Mouse (Mus musculus) gastrocnemius, postnatal 36 days (tissue): ENCODE data around the gene Pygb. TPM values are rescaled to one million over a fixed set of nuclear protein-coding genes. Genes with fewer than 3 reads are reported as not detected.
A peak's percentile ranks its signal among the peaks of the same experiment; 100 is the strongest.

ENCODE experiments used
- DNase-seq, 2 experiments: peaks; one replicate each; pipeline ENCODE4 v3.0.0; 2022
- intact Hi-C: fragments of 180-260 bp; cut with DNase I; formaldehyde crosslinking; loops from one replicate; pipeline ENCODE4 v1.15.1; 2025
- total RNA-seq, 2 experiments: library from RNA; stranded (reverse); gene quantifications; 2 replicates each; pipeline ENCODE4 v1.2.3; 2021

Gene Pygb
- total RNA-seq, 2 experiments from 2014 or later: 4.2 to 4.6 TPM

DNA sequence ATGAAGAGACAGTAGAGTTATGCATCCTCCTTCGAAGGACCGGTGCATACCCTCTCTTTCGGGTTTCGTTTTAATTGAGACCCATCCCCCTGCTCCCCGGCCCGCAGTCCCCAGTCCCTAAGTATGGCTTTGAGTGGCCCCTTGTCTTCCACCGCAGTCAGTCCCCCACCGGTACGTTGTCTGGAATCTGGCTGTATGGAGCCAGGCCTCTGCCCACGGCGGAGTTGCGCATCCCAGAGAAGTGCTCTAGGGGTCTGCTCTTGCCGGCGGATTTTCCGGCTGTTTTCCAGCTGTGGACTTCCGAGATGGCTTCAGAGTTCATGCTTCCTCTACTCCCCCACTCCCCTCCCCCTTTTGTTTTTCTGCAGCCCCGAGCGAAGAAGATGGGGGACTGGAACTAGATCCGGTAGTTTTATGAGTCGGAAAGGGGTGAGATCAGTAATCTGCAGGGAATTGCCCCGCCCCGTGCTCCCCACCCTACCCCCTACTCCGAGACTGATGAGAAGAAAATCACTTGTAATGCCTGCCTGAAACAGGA lies 768 bp downstream of the Pygb start:
- peak in 1 of 2 experiments; percentile 24 for DNase-seq
- intact Hi-C loops: no loop called here

DNA sequence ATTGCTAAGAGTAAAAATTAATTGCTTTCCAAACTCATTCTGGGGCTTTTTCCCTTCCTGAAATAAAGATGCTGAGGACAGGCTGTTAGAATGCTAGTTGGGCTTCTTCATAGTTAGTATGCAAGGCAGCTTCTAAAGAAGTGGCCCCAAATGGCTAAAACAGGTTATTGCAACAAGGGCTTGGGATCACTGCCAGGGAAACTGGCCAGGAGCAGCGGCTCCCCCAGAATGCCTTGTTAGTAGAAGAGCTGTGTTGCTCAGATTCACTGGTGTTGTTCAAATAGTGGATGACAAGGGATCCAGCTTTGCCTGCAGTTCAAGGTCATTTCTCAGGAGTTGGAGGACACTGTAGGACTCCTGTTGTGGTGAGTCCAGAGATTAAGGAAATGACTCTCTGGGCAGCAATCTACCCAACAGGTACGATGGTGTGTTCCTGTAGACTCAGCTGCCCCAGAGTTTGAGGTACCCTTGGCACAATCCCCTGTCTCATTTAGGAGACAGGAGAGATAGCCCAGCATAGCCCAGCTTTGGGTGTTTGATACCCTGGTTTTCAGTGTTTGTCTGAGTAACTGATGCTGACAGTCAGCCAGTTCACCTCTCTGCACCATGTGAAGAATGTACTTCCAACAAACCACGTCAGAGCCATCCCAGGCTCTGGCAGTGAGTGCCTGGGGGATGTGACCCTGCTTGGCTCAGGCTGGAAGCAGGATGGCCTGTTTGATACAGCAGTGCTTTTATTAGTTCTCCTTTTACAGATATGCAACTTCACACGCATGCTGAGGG lies 2.4 kb downstream of the Pygb start:
- intact Hi-C loops: no loop called here
- peak; percentile 72 to 80 for DNase-seq

DNA sequence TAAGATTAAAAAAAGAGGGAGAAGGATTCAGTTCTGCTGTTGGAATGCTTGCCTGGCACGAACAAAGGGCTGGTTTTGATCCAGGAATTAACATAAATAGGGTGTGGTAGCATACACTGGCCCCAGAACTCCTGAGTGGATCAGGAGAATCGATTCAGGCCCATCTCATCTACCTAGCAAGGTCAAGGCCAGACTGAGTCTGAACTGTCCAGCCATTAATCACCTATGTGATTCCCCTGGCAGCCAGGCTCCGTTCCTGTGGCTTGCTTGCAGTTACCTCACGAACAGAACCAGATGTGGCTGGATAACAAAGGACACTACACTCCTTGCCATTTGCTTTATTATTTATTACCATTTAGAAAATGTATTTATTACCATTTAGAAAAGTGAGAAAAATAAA lies 6.8 kb downstream of the Pygb start:
- no peak for DNase-seq
- intact Hi-C loops: no loop called here

DNA sequence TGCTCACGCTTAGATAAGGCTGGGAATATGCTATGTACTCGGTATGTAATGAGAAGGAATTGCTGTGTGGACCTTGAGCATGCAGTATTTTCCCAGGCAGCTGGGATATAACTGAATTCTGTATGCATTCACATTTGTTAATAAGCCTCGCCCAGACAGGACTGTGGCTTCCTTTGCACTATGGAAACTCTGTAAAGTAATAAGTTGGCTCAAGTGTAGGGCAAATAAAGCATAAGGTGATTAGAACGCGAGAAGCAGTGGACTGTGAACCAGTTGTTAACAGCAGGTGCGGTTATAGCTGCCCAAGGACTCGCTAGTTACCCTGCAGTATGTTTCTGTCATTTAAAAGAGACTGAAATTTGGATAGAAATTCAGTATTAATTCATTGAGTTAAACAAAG lies 11.5 kb downstream of the Pygb start:
- no peak for DNase-seq
- intact Hi-C loops: no loop called here

DNA sequence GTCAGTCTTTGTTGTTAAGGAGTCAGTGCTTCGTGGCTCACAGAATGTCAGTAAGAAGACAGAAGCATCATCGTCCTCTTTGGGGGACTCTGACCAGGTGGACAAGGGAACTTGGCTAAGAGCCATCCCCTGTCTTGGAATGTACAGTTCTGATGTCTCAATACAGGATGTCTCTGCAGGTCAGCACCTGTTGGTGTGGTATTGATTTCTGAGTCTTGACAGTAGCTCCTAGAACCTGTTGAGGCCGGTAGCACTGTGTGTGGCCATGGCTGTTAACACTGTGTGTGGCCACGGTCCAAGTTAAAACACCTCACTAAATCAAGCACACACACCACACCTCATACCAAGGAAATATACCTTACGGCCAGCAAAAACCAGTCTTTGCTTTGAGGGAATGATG lies 14.1 kb downstream of the Pygb start:
- no peak for DNase-seq
- intact Hi-C loops: loop anchor here (5.0 kb wide), 1 partner anchor 202 kb away; no protein-coding TSS in a partner anchor

DNA sequence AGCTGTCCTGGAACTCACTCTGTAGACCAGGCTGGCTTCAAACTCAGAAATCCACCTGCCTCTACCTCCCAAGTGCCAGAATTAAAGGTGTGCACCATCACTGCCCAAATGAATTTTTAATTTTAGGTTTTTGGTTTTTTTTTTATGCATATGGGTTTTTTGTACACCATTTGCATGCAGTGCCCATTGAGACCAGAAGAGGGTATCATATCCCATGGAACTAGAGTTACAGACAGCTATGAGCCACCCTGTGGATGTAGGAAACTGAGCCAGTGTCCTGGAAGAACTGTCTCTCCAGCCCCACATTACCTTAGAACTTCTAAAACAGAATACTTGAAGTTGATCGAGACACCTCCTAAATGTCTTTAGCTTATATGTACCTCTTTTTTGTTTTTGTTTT lies 16.5 kb downstream of the Pygb start:
- intact Hi-C loops: loop anchor here (5.0 kb wide), 1 partner anchor 199 kb away; no protein-coding TSS in a partner anchor
- DNase-seq: no peak

DNA sequence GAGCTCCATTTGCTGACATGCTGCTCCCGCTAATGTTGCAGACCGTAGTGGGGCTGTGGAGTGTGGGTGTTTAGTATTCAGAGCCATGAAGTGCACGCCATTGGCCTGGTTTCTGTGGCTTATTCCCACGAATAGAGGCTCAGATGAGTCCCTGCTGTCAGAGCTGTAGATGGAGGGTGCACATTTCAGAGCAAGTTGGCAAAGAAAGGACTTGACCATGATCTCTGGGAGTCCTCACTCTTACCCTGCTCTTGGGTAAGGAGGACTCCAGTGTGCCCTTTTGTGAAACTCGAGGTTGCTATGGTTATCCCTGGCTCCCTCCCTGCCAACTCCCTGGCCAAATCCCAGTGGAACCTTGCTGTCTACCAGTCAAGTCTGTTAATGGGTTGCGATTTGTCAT lies 21.8 kb downstream of the Pygb start:
- no peak for DNase-seq
- intact Hi-C loops: no loop called here

DNA sequence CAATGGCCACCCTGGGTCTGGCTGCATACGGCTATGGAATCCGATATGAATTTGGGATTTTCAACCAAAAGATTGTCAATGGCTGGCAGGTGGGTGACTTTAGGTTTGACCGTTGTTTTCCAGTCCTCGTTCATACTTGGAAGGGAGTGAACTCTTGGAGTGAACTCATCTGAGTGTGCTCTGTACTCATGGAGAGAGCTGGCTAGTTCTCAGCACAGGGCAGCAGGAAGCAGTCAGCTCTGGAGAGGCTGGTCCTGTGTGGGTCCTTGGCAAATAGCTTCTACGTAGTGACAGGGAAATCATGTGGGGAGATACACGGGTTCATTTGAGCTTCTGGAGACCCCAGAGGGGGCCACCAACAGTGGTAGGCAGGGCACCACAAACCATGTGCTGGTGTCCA lies 22.3 kb downstream of the Pygb start:
- intact Hi-C loops: no loop called here
- no peak for DNase-seq

DNA sequence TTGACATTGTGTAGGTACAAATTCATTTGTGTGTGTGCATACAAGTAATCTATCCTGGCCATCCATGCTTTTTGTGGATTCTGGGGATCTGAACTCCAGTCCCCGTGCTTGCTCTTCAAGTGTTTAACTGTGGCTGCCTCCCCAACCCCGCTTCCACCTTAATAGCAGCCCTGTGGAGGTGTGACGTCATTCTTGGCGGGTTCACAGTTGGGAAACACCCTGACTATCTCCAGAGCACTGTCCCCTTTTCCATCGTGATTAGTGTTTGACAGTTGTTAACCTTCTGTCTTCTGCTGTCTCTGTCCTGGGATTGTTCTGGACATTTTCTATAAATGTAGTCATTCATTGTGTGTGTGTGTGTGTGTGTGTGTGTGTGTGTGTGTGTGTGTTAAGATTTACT lies 24.1 kb downstream of the Pygb start:
- intact Hi-C loops: no loop called here
- DNase-seq: no peak

DNA sequence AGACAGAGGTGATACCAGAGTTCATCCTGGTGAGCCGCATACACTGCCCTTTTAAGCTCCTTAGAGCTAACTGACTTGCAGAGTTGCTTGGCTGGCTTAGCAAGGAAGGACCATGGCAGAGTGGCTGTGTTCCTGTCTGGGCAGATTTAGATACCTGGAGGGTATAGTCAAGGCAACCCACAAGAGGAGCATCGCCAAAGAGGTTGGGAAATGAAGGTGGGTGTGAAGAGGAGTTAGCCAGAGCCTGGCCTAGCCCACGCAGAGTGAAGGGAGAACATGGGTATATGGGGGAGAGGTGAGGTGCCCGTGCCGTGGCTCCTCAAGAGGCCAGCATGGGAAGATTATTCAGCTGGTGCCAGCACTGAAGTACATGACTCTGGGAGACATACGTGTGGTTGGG lies 26.3 kb downstream of the Pygb start:
- intact Hi-C loops: no loop called here

DNA sequence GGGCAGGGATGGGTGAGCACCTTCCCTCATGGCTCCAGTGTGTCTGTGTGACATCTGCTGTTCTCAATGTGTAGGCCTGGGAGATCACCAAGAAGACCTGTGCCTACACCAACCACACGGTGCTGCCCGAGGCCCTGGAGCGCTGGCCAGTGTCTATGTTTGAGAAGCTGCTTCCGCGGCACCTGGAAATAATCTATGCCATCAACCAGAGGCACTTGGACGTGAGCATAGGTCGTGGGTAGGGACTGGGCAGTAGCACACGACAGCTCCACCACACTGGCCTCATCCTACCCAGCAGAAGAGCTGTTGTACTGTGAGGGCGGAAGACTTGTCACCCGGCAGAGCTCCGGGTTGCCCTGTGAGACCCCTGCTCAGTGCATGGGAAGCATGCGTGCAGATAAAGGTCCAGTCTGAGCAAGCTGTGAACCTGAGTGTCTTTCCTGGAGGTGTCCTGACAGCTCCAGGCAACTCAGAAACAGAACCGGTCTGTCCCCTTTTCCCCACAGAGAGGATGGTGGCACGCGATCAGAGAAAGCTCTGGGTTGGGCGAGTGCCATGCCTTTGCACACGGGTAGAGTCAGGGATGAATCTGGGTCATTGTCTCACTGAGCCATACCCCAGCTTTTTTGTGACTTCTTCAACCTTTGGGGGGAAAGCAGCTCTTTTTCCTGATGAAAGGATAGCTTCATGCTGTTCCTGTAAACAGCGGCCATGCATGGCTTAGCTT lies 30.3 kb downstream of the Pygb start:
- intact Hi-C loops: no loop called here
- DNase-seq: no peak

More for the DNA sequence above, 26.3 kb downstream of the Pygb start:
- DNase-seq: no peak

DNA sequence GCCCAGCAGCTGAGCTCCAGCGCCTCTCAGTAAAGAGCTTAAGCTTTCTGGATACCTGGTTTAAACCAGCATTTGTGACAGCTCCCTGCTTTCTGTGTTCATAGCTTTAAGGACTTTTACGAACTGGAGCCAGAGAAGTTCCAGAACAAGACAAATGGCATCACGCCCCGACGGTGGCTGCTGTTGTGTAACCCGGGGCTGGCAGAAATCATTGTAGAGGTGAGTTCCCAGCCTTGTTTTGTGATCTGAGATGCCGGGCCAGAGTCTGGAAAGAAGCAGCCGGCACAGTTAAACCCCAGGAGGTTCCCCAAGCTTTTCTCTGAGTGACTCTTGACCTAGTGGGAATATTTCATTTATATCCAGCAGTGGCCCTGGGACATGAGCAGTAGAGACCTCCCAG lies 32.2 kb downstream of the Pygb start:
- DNase-seq: no peak
- intact Hi-C loops: no loop called here

DNA sequence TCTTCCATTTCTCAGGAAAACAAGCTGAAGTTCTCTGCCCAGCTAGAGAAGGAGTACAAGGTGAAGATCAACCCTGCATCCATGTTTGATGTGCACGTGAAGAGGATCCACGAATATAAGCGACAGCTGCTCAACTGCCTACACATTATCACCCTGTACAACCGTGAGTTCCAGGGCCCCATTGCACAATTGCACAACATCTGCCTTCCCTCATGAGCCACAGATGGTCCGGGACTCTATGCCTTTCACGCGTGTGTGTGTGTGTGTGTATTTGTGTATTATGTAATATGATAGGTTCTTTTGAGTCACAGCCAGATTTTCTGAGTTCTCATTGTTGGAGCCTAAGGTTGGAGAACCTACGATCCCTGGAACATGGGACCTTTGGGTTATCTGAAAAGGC lies 34.2 kb downstream of the Pygb start:
- intact Hi-C loops: no loop called here
- no peak for DNase-seq

DNA sequence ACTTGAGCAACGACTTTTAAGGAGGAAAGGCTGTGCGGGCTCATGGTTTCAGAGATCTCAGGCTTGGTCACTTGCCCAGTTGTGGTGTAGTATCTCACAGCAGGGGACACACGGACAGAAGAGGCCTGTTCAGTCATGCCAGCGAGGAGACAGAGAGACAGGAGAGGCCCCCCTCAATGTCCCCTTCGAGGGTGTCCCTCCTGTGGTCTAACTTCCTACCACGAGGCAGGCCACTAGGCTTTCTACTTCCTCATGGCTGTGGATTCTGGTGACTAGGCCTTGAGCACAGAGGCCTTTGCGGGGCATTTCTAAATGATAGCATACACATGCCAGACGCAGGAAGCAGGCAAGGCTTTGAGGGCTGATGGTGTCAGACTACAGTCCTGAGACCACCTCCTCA lies 36.5 kb downstream of the Pygb start:
- no peak for DNase-seq
- intact Hi-C loops: no loop called here

DNA sequence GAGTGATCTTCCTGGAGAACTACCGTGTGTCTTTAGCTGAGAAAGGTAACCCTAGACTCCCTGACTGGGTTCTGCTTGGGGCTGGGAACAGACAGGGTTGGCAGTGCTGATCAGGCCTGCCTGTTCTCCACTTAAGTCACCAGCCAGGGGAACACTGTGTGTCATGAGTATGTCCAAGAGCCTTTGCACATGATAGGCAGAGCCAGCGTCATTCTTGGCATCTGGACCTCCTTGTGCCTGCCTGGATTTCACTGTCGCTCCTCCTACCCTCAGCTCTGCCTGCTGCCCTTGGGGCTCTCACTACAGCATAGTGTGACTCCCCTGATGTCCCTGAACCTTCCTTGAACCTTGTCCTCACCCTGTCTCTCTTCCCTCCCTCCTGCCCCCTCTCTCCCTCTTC lies 39.9 kb downstream of the Pygb start:
- DNase-seq: no peak
- intact Hi-C loops: no loop called here

DNA sequence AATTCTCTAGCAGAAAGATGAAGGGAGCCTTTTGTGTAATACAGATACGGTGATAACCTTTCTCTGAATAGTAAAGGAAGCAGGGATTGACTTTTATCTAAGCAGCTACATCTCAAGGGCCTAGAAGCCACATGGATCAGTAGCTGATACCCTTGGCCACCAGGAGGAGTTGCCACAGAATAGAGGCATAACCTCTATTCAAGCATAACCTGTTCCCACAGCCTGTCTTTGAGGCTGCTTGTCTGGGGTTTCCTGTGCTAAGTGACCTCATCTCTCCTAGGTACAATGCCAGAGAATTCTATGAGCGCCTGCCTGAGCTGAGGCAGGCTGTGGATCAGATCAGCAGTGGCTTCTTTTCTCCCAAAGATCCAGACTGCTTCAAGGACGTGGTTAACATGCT lies 41.6 kb downstream of the Pygb start:
- no peak for DNase-seq
- intact Hi-C loops: no loop called here

DNA sequence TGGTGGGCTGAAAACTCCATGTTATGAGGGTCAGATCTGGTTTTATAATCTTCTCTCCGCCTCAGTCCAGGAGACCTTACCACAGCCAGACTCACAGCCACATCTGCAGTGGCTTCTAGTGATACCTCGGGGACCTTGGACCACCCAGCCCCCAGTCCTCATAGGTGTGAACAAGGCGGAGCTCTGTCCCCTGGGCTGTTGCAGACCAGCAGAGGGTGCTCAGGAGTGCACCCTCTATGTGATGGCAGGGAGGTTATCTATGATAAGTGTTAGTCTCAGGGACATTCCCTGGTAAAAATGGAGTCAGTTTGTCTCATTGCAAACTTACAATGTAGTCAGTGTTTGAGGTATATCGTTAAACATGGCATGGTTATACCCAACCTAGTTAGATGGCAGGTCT lies 42.1 kb downstream of the Pygb start:
- intact Hi-C loops: no loop called here
- DNase-seq: no peak

DNA sequence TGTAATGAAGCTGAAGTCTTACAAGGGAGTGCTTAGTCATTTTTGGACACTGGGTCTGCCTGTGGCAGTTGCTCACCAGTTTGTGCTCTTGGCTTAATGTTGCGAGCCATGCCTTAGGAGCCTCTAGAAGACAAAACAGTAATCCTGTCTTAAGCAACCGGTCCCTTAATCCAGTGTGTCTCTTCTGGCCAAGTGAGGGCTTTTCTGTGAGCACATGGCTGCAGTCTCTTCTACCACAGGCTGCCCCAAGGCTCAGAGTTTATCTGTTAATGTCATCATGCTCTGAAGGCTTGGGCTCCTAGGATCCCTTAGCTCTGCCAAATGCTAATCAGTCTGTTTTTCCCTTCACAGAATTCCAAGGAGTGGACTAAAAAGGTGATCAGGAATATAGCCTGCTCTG lies 43.5 kb downstream of the Pygb start:
- intact Hi-C loops: no loop called here
- DNase-seq: no peak

DNA sequence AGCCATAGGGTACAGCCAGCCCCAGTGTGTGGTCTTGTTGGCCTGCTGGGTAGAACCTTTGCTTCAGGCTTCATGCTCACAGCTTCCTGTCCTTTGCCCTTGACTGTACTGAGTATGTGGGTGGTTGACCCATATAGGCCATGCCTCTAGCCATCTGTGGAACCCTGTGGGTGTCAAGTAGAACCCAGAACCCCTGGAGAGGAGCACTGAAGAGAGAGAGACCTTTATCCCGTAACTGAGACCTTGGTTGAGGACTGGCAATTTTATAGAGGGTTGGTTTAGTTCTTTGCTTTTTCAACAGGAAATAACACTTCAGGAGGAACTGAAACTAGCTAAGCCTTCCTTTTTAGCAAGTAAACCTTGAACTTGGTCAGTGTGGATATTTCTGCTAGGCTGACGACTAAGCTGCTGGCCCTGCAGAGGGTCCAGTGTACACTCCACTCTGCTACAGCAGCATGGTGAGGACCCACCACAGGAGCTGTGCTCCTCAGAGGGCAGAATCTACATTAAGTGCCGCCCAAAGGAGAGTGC lies 44.4 kb downstream of the Pygb start:
- no peak for DNase-seq
- intact Hi-C loops: no loop called here

DNA sequence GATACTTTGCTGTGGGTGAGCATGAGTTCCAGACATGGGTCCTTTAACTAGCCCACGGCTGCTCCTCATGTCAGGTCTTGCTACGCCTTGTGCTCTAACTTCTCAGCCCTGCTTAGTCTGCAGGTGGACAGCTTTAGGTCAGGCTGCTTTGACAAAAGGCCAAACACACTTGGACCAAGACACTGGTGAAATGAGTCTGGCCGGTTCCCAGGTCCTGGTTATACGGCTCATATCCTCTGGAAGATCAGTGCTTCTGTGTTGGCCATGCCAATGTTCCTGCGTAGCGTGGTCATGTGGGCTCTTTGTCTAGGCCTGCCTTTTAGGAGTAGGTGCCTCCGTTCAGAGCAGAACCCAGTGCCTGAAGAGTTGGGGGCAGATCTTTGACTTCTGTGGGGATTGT lies 45.5 kb downstream of the Pygb start:
- intact Hi-C loops: no loop called here
- no peak for DNase-seq

DNA sequence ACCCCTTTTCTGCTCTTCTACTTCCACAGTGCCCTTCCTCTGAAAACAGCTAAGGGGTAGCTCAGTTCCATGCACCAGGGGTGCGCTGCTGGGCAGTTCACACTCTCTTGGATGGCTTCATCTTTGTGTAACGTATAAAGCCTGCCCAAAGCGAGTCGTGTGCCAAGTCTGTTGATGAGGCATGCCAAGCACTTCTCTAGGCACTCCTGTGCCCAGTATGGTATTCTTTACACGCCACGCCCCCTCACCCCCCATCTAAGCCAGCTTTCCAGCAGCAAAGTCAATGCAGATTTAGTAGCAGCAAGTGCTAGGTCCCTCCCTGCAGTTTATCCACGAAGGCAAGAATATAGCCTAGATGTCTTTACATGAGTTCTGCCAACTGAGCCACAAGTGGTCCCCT lies 48.1 kb downstream of the Pygb start:
- intact Hi-C loops: no loop called here

DNA sequence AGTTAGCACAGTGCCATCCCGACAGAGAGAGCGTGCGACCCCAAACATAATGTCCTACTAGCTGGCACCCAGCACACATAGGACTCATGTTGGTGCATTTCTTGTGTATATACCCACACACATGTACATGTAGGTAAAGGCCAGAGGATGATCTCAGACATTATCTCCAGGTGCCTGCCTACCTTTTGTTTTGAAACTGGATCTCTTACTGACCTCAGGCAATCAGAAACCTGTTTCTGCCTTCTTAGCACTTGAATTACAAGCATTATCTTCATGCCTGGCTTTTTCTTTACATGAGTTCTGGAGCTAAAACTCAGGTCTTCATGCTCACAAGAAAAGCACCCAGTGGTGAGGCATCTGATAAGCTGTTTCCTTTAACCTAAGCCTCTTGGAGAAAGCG lies 49.4 kb downstream of the Pygb start:
- no peak for DNase-seq
- intact Hi-C loops: no loop called here

More for the DNA sequence above, 48.1 kb downstream of the Pygb start:
- no peak for DNase-seq
